Mouse (Mus musculus): ENCODE data around the gene Siglece.

GRCm38 (mm10) chr7:43606896-43607742 lies 52.8 kb downstream of the Siglece start, which contains the start of gene Zfp819:
- no peak for TF ChIP-seq CTCF (IDR thresholded peaks at IDR 0.05; ENCODE audit: extremely low read depth, insufficient read depth, low read length)
- TF ChIP-seq POLR2A (IDR thresholded peaks at IDR 0.05; ENCODE audit: extremely low read depth, insufficient read depth, low read length): no peak

Data from cortical plate, adult 2 months (tissue).